Comparison of ENCODE assay signal across 10 mouse cellular contexts in genomic region chr2:26482824-26483223, GRCm38 (mm10). TPM values are rescaled to one million over a fixed set of nuclear protein-coding genes. Genes with fewer than 3 reads are reported as not detected.
A peak's percentile ranks its signal among the peaks of the same experiment; 100 is the strongest.
DNase-seq lines count a peak whose midpoint lies in the region; ATAC-seq and TF ChIP-seq lines count a peak whose summit lies in the region.
"Had no signal": no experiment of that assay in that cellular context is flagged by ENCODE, and none has a peak within 500 bp of the region (broad histone marks: within the 10 kb centered on the region; RNA-seq: fewer than 3 reads in every experiment).

No protein-coding gene starts in this region.

- H3K4me2 ChIP-seq in heart, embryonic 12.5 days: no peak overlapping the region
- H3K4me2 ChIP-seq in hindbrain, embryonic 13.5 days: no peak overlapping the region

- TF ChIP-seq POLR2A in MEL (IDR thresholded peaks at IDR 0.05; ENCODE audit: control insufficient read depth in 1 of 2, insufficient read depth in 1 of 2, low read depth in 1 of 2, low read length in 2 of 2, poor library complexity in 1 of 2): no peak

- ATAC-seq in heart, embryonic 12.5 days (ENCODE audit: insufficient number of reproducible peaks, low FRiP score): no peak
- ATAC-seq in hindbrain, embryonic 13.5 days (ENCODE audit: low FRiP score): no peak

- H3K4me3 ChIP-seq in heart, embryonic 12.5 days: no peak overlapping the region
- peak overlapping the region in 1 of 2 experiments; percentile 59; a peak in 2 of 4 replicates for H3K4me3 ChIP-seq in MEL (ENCODE audit: control insufficient read depth in 1 of 2, insufficient read depth in 1 of 2, low read depth in 2 of 2, low read length in 2 of 2)
- no peak overlapping the region for H3K4me3 ChIP-seq in hindbrain, embryonic 13.5 days
- peak overlapping the region; percentile 83 for H3K4me3 ChIP-seq in megakaryocyte, embryonic 14.5 days (replicated peaks)

- DNase-seq in heart, adult 18-20 months: no peak
- no peak for DNase-seq in MEL (ENCODE audit: low read depth, low spot score)
- no peak for DNase-seq in retina, embryonic 14.5 days (ENCODE audit: low spot score)
- DNase-seq in frontal cortex, postnatal 10 days (ENCODE audit: low spot score in 2 of 2): no peak
- DNase-seq in gastrocnemius, postnatal 25 days: no peak
- DNase-seq: adrenal gland, postnatal 14 days; lung, postnatal 14 days had no signal

- H3K79me2 ChIP-seq in MEL (ENCODE audit: control insufficient read depth, insufficient read depth, low read length, poor library complexity): no peaks in the 10 kb centered on the region

- 74% methylated on average over 3 of the region's 3 CpGs for WGBS in heart, embryonic 12.5 days
- WGBS in hindbrain, embryonic 13.5 days: 91% methylated on average over 3 of the region's 3 CpGs

- peaks cover 52% of the 10 kb centered on the region for H3K4me1 ChIP-seq in heart, embryonic 12.5 days (replicated peaks)
- peaks cover 0 to 3% of the 10 kb centered on the region in 2 experiments; a peak in 2 of 4 replicates for H3K4me1 ChIP-seq in MEL (ENCODE audit: control insufficient read depth in 1 of 2, insufficient read depth in 2 of 2, low read length in 2 of 2)
- H3K4me1 ChIP-seq in hindbrain, embryonic 13.5 days (replicated peaks): peaks cover 97% of the 10 kb centered on the region
- H3K4me1 ChIP-seq in megakaryocyte, embryonic 14.5 days: peaks cover 61% of the 10 kb centered on the region

- H3K9ac ChIP-seq in heart, embryonic 12.5 days: no peak overlapping the region
- H3K9ac ChIP-seq in MEL (ENCODE audit: control insufficient read depth, low read depth, low read length, poor library complexity, severe bottlenecking): peak overlapping the region; percentile 50; the same call in 1 of the 2 replicates
- H3K9ac ChIP-seq in hindbrain, embryonic 13.5 days: no peak overlapping the region

- H3K27me3 ChIP-seq in heart, embryonic 12.5 days (replicated peaks): 0 out of 2 replicates have a peak, but pooled peaks cover 1% of the 10 kb centered on the region
- peaks cover 0 to 3% of the 10 kb centered on the region in 2 experiments; a peak in 3 of 4 replicates for H3K27me3 ChIP-seq in MEL (ENCODE audit: control insufficient read depth in 1 of 2, insufficient read depth in 2 of 2, low read length in 2 of 2)
- no peaks in the 10 kb centered on the region for H3K27me3 ChIP-seq in hindbrain, embryonic 13.5 days
- H3K27me3 ChIP-seq in megakaryocyte, embryonic 14.5 days (replicated peaks): peaks cover 91% of the 10 kb centered on the region

- TF ChIP-seq RAD21 in MEL (IDR thresholded peaks at IDR 0.05; ENCODE audit: low read depth, low read length): no peak

- H3K9me3 ChIP-seq in heart, embryonic 12.5 days (replicated peaks): no peaks in the 10 kb centered on the region
- no peaks in the 10 kb centered on the region for H3K9me3 ChIP-seq in MEL (replicated peaks; ENCODE audit: insufficient read depth, low read length)
- H3K9me3 ChIP-seq in hindbrain, embryonic 13.5 days: no peaks in the 10 kb centered on the region
- H3K9me3 ChIP-seq in megakaryocyte, embryonic 14.5 days: no peaks in the 10 kb centered on the region

- H3K36me3 ChIP-seq in heart, embryonic 12.5 days: peaks cover 56% of the 10 kb centered on the region
- H3K36me3 ChIP-seq in MEL (ENCODE audit: control insufficient read depth in 1 of 2, insufficient read depth in 2 of 2, low read length in 2 of 2): no peaks in the 10 kb centered on the region; a peak in 1 of 4 replicates
- H3K36me3 ChIP-seq in hindbrain, embryonic 13.5 days: peaks cover 29% of the 10 kb centered on the region
- H3K36me3 ChIP-seq in megakaryocyte, embryonic 14.5 days (replicated peaks; ENCODE audit: low read length): peaks cover 47% of the 10 kb centered on the region

- H3K27ac ChIP-seq in heart, embryonic 12.5 days (ENCODE audit: poor library complexity, severe bottlenecking): peak overlapping the region; percentile 28; the same call in 1 of the 2 replicates
- no peak overlapping the region for H3K27ac ChIP-seq in MEL (ENCODE audit: control insufficient read depth, low read depth, low read length)
- H3K27ac ChIP-seq in hindbrain, embryonic 13.5 days: peak overlapping the region; percentile 50

- no peak for TF ChIP-seq EP300 in MEL (IDR thresholded peaks at IDR 0.05; ENCODE audit: low read depth in 1 of 2, low read length in 2 of 2)

- no peak for TF ChIP-seq CTCF in MEL (IDR thresholded peaks at IDR 0.05 in 2 of 3, conservative IDR thresholded peaks at IDR 0.05 in 1 of 3; ENCODE audit: control insufficient read depth in 1 of 3, insufficient read depth in 1 of 3, low read depth in 2 of 3, low read length in 3 of 3, poor library complexity in 1 of 3, severe bottlenecking in 1 of 3)

TF ChIP-seq in MEL, 35 proteins besides CTCF, POLR2A, EP300 and RAD21:
- TF ChIP-seq TBP (IDR thresholded peaks at IDR 0.05; ENCODE audit: low read depth, low read length) (no peak), CHD2 (IDR thresholded peaks at IDR 0.05; ENCODE audit: low read length) (no peak), GABPA (IDR thresholded peaks at IDR 0.05; ENCODE audit: low read depth, low read length) (no peak), HCFC1 (IDR thresholded peaks at IDR 0.05; ENCODE audit: low read depth, low read length) (no peak), JUND (IDR thresholded peaks at IDR 0.05; ENCODE audit: low read depth, low read length) (no peak), ZMIZ1 (IDR thresholded peaks at IDR 0.05; ENCODE audit: low read depth, low read length) (no peak), ELF1 (IDR thresholded peaks at IDR 0.05; ENCODE audit: low read depth, low read length) (no peak), ETS1 (IDR thresholded peaks at IDR 0.05; ENCODE audit: low read depth, low read length) (no peak), BHLHE40 (IDR thresholded peaks at IDR 0.05; ENCODE audit: borderline replicate concordance, low read depth, low read length) (no peak), CHD1 (IDR thresholded peaks at IDR 0.05; ENCODE audit: low read depth, low read length) (no peak), ZKSCAN1 (IDR thresholded peaks at IDR 0.05; ENCODE audit: low read depth, low read length) (no peak), MYC (IDR thresholded peaks at IDR 0.05; ENCODE audit: low read depth, low read length) (no peak), SMC3 (IDR thresholded peaks at IDR 0.05; ENCODE audit: low read depth, low read length) (no peak), MYB (IDR thresholded peaks at IDR 0.05; ENCODE audit: low read depth, low read length) (no peak), USF1 (IDR thresholded peaks at IDR 0.05; ENCODE audit: low read depth, low read length) (no peak), GATA1 (IDR thresholded peaks at IDR 0.05; ENCODE audit: low read depth, low read length) (no peak), NELFE (IDR thresholded peaks at IDR 0.05; ENCODE audit: low read depth, low read length) (no peak), POLR2AphosphoS2 (IDR thresholded peaks at IDR 0.05; ENCODE audit: low read length) (no peak), MAFK (IDR thresholded peaks at IDR 0.05; ENCODE audit: borderline replicate concordance, low read depth, low read length) (no peak), KAT2A (conservative IDR thresholded peaks at IDR 0.05; ENCODE audit: low read depth, low read length) (no peak)

RNA-seq across cellular contexts. Expression of gene Notch1, which starts 33.6 kb away (rescaled TPM):
- 20.4 TPM in 2 replicates for polyA plus RNA-seq in heart, embryonic 12.5 days (2016; fragmentation: Nextera tagmentation; extraction: Ambion mirVana)
- 10 to 100 TPM; 29.8 to 30.5 TPM for total RNA-seq in heart, adult 18-20 months (2021)
- total RNA-seq in MEL (2012; rRNA removed): 0.39 TPM in 1 of 2 replicates, not detected in the other
- under 1 TPM in 1 of 2 experiments, not detected in 1; 0.06 TPM for polyA plus RNA-seq in MEL (2012; ENCODE audit: insufficient read depth in 1 of 2, insufficient read length in 2 of 2, low read depth in 1 of 2, low replicate concordance in 2 of 2, missing spikeins in 1 of 2)
- polyA plus RNA-seq in hindbrain, embryonic 13.5 days (2015; fragmentation: Nextera tagmentation; extraction: Ambion mirVana): 17.5 and 19.2 TPM in 2 replicates
- polyA plus RNA-seq in megakaryocyte, embryonic 14.5 days (2012; ENCODE audit: insufficient read depth, low replicate concordance): 1.2 and 4.2 TPM in 2 replicates
- total RNA-seq in gastrocnemius, postnatal 25 days (2021): 1 to 10 TPM; 7.0 to 9.2 TPM

RNA-seq across cellular contexts. Expression of gene Sec16a, which starts 37.8 kb away (rescaled TPM):
- 22.6 and 24.5 TPM in 2 replicates for polyA plus RNA-seq in heart, embryonic 12.5 days (2016; fragmentation: Nextera tagmentation; extraction: Ambion mirVana)
- 10 to 100 TPM; 38.9 to 39.2 TPM for total RNA-seq in heart, adult 18-20 months (2021)
- 20.3 and 21.4 TPM in 2 replicates for total RNA-seq in MEL (2012; rRNA removed)
- 10 to 100 TPM in 1 of 2 experiments, not detected in 1; 38.0 TPM for polyA plus RNA-seq in MEL (2012; ENCODE audit: insufficient read depth in 1 of 2, insufficient read length in 2 of 2, low read depth in 1 of 2, low replicate concordance in 2 of 2, missing spikeins in 1 of 2)
- polyA plus RNA-seq in hindbrain, embryonic 13.5 days (2015; fragmentation: Nextera tagmentation; extraction: Ambion mirVana): 18.3 and 18.5 TPM in 2 replicates
- 7.6 and 26.1 TPM in 2 replicates for polyA plus RNA-seq in megakaryocyte, embryonic 14.5 days (2012; ENCODE audit: insufficient read depth, low replicate concordance)
- 10 to 100 TPM; 22.0 to 23.9 TPM for total RNA-seq in gastrocnemius, postnatal 25 days (2021)
